ENCODE assay signal across 24 mouse cellular contexts in genomic region chr17:86354101-86354500, GRCm38 (mm10).
DNase-seq lines count a peak whose midpoint lies in the region; ATAC-seq and TF ChIP-seq lines count a peak whose summit lies in the region.
"Had no signal": no experiment of that assay in that cellular context is flagged by ENCODE, and none has a peak within 500 bp of the region (broad histone marks: within the 10 kb centered on the region; RNA-seq: fewer than 3 reads in every experiment).

No protein-coding gene starts in this region.

- no peak overlapping the region for H3K4me3 ChIP-seq in liver, postnatal 0 days (ENCODE audit: low read depth, low read length)
- H3K4me3 ChIP-seq in liver, embryonic 12.5 days = no peak overlapping the region
- H3K4me3 ChIP-seq in CH12.LX (replicated peaks in 1 of 3; ENCODE audit: low read depth in 2 of 3, low read length in 2 of 3, poor library complexity in 1 of 3) = peak overlapping the region; percentile 31 to 57 (median 44)
- H3K4me3 ChIP-seq: heart, embryonic 13.5 days; hindbrain, embryonic 13.5 days; limb, embryonic 12.5 days; megakaryocyte, embryonic 14.5 days; neural tube, embryonic 12.5 days had no signal

- dilution Hi-C loops in CH12.LX (cut with MboI; ENCODE audit: extremely low pct_ligation_motif_present, extremely low pct_unique_long_range_greater_than_20kb, low sequenced_read_pairs) = no loop called here

- in situ Hi-C loops in CH12.LX (cut with MboI; ENCODE audit: low pct_ligation_motif_present, low pct_unique_long_range_greater_than_20kb, low sequenced_read_pairs) = no loop called here

- H3K4me2 ChIP-seq in liver, postnatal 0 days (ENCODE audit: low read depth, low read length) = no peak overlapping the region
- H3K4me2 ChIP-seq in liver, embryonic 12.5 days = no peak overlapping the region
- H3K4me2 ChIP-seq in CH12.LX (ENCODE audit: insufficient read depth, low read depth, poor library complexity, severe bottlenecking) = peak overlapping the region; percentile 82
- H3K4me2 ChIP-seq: heart, embryonic 13.5 days; hindbrain, embryonic 13.5 days; limb, embryonic 12.5 days; liver, embryonic 11.5 days; neural tube, embryonic 12.5 days had no signal

- no peaks in the 10 kb centered on the region for H3K9me3 ChIP-seq in liver, postnatal 0 days (ENCODE audit: low read length)
- H3K9me3 ChIP-seq in liver, embryonic 12.5 days (replicated peaks) = no peaks in the 10 kb centered on the region
- no peaks in the 10 kb centered on the region for H3K9me3 ChIP-seq in CH12.LX (replicated peaks; ENCODE audit: low read length)
- H3K9me3 ChIP-seq: heart, embryonic 13.5 days; hindbrain, embryonic 13.5 days; limb, embryonic 12.5 days; megakaryocyte, embryonic 14.5 days; neural tube, embryonic 12.5 days had no signal

- no peak for TF ChIP-seq EP300 in liver, postnatal 0 days (IDR thresholded peaks at IDR 0.05; ENCODE audit: low read depth)
- no peak for TF ChIP-seq EP300 in CH12.LX (IDR thresholded peaks at IDR 0.05; ENCODE audit: low read length)

- H3K27me3 ChIP-seq in liver, postnatal 0 days (ENCODE audit: insufficient read depth, low read length) = no peaks in the 10 kb centered on the region
- H3K27me3 ChIP-seq in liver, embryonic 12.5 days (replicated peaks) = no peaks in the 10 kb centered on the region
- no peaks in the 10 kb centered on the region for H3K27me3 ChIP-seq in CH12.LX (replicated peaks)
- H3K27me3 ChIP-seq: heart, embryonic 13.5 days; hindbrain, embryonic 13.5 days; limb, embryonic 12.5 days; neural tube, embryonic 12.5 days; Patski had no signal

- TF ChIP-seq RAD21 in CH12.LX (IDR thresholded peaks at IDR 0.05; ENCODE audit: low read depth, low read length) = no peak

- TF ChIP-seq CTCF in liver, postnatal 0 days (IDR thresholded peaks at IDR 0.05; ENCODE audit: low read depth) = no peak
- TF ChIP-seq CTCF in CH12.LX (conservative IDR thresholded peaks at IDR 0.05 in 1 of 2, IDR thresholded peaks at IDR 0.05 in 1 of 2; ENCODE audit: low read depth in 2 of 2, low read length in 2 of 2) = no peak

- ATAC-seq in liver, postnatal 0 days = no peak
- no peak for ATAC-seq in liver, embryonic 12.5 days
- ATAC-seq in granulocyte monocyte progenitor cell, adult 5-6 weeks (replicated peaks; ENCODE audit: poor library complexity, severe bottlenecking) = peak; percentile 72
- ATAC-seq: Patski had no signal

- no peak overlapping the region for H3K9ac ChIP-seq in liver, postnatal 0 days (replicated peaks)
- no peak overlapping the region for H3K9ac ChIP-seq in liver, embryonic 12.5 days
- H3K9ac ChIP-seq in CH12.LX (ENCODE audit: insufficient read depth, low read depth) = peak overlapping the region; percentile 77
- H3K9ac ChIP-seq: forebrain, postnatal 0 days; heart, embryonic 13.5 days; hindbrain, embryonic 13.5 days; limb, embryonic 12.5 days; neural tube, embryonic 12.5 days had no signal

- no peak for DNase-seq in liver, postnatal 0 days
- no peak for DNase-seq in CH12.LX (ENCODE audit: extremely low read depth)
- DNase-seq in ovary, postnatal 14 days (ENCODE audit: low spot score) = no peak
- DNase-seq in left cerebral cortex, adult 11 months (ENCODE audit: low spot score) = no peak
- DNase-seq in layer of hippocampus, adult 18-20 months (ENCODE audit: low spot score in 2 of 2) = no peak
- DNase-seq: adrenal gland, adult 2 months; forebrain, postnatal 0 days; gastrocnemius, postnatal 14 days; heart, adult 18-20 months; heart, postnatal 14 days; kidney, adult 18-20 months; kidney, postnatal 4 days; lung, adult 2 months; lung, postnatal 14 days; midbrain, embryonic 14.5 days had no signal

- peaks cover 13% of the 10 kb centered on the region for H3K79me2 ChIP-seq in CH12.LX (replicated peaks; ENCODE audit: control insufficient read depth, extremely low read depth, insufficient read depth, poor library complexity, severe bottlenecking)

- peaks cover 16% of the 10 kb centered on the region for H3K4me1 ChIP-seq in liver, postnatal 0 days (ENCODE audit: insufficient read depth)
- peaks cover 22% of the 10 kb centered on the region; the same call in 1 of the 2 replicates for H3K4me1 ChIP-seq in liver, embryonic 12.5 days
- peaks cover 34 to 90% of the 10 kb centered on the region in 2 experiments for H3K4me1 ChIP-seq in CH12.LX (ENCODE audit: control insufficient read depth in 1 of 2, insufficient read depth in 2 of 2)
- H3K4me1 ChIP-seq: neural tube, embryonic 12.5 days had no signal

- no peaks in the 10 kb centered on the region for H3K36me3 ChIP-seq in liver, postnatal 0 days (replicated peaks; ENCODE audit: insufficient read depth, low read length)
- no peaks in the 10 kb centered on the region for H3K36me3 ChIP-seq in liver, embryonic 12.5 days
- peaks cover 0 to 15% of the 10 kb centered on the region in 2 experiments for H3K36me3 ChIP-seq in CH12.LX (replicated peaks in 1 of 2; ENCODE audit: control insufficient read depth in 1 of 2, insufficient read depth in 1 of 2, low read length in 1 of 2)
- H3K36me3 ChIP-seq: heart, embryonic 13.5 days; hindbrain, embryonic 13.5 days; limb, embryonic 12.5 days; neural tube, embryonic 12.5 days had no signal

- H3K27ac ChIP-seq in liver, postnatal 0 days (ENCODE audit: low read depth) = peak overlapping the region; percentile 82
- H3K27ac ChIP-seq in liver, embryonic 12.5 days = no peak overlapping the region
- peak overlapping the region; percentile 99 for H3K27ac ChIP-seq in CH12.LX (ENCODE audit: insufficient read depth, low read depth)
- H3K27ac ChIP-seq: heart, embryonic 13.5 days; hindbrain, embryonic 13.5 days; limb, embryonic 12.5 days; neural tube, embryonic 12.5 days had no signal

- no peak for TF ChIP-seq POLR2A in CH12.LX (IDR thresholded peaks at IDR 0.05; ENCODE audit: low read depth, low read length)

- WGBS in liver, postnatal 0 days (ENCODE audit: insufficient replicate concordance) = 47% methylated on average over 4 of the region's 4 CpGs
- WGBS in liver, embryonic 12.5 days (ENCODE audit: insufficient replicate concordance) = 54% methylated on average over 4 of the region's 4 CpGs

TF ChIP-seq in CH12.LX, 34 proteins besides CTCF, POLR2A, EP300 and RAD21:
- no peak for TF ChIP-seq UBTF (IDR thresholded peaks at IDR 0.05; ENCODE audit: low read depth, low read length)
- TF ChIP-seq TBP (conservative IDR thresholded peaks at IDR 0.05; ENCODE audit: low read depth, low read length) = no peak
- no peak; the same call in 1 of the 2 replicates for TF ChIP-seq MYC (IDR thresholded peaks at IDR 0.05; ENCODE audit: low read depth, low read length)
- no peak for TF ChIP-seq ELF1 (IDR thresholded peaks at IDR 0.05; ENCODE audit: low read depth, low read length)
- no peak for TF ChIP-seq USF2 (conservative IDR thresholded peaks at IDR 0.05; ENCODE audit: low read depth, low read length)
- no peak for TF ChIP-seq USF1 (IDR thresholded peaks at IDR 0.05; ENCODE audit: low read depth, low read length)
- no peak for TF ChIP-seq JUN (IDR thresholded peaks at IDR 0.05; ENCODE audit: insufficient read depth, low read depth, low read length)
- TF ChIP-seq TCF12 (IDR thresholded peaks at IDR 0.05; ENCODE audit: low read depth, low read length) = no peak
- no peak for TF ChIP-seq MAZ (IDR thresholded peaks at IDR 0.05; ENCODE audit: low read depth, low read length)
- no peak for TF ChIP-seq POLR2AphosphoS2 (IDR thresholded peaks at IDR 0.05; ENCODE audit: low read depth, low read length)
- no peak for TF ChIP-seq MAFK (IDR thresholded peaks at IDR 0.05; ENCODE audit: insufficient replicate concordance, low read length)
- no peak for TF ChIP-seq BHLHE40 (IDR thresholded peaks at IDR 0.05; ENCODE audit: low read depth, low read length)
- no peak for TF ChIP-seq ZMIZ1 (IDR thresholded peaks at IDR 0.05; ENCODE audit: low read depth, low read length)
- TF ChIP-seq SMC3 (IDR thresholded peaks at IDR 0.05; ENCODE audit: low read depth, low read length) = no peak
- no peak for TF ChIP-seq IRF4 (IDR thresholded peaks at IDR 0.05; ENCODE audit: low read depth, low read length)
- no peak; the same call in 1 of the 2 replicates for TF ChIP-seq SIN3A (IDR thresholded peaks at IDR 0.05; ENCODE audit: low read length)
- no peak for TF ChIP-seq NELFE (IDR thresholded peaks at IDR 0.05; ENCODE audit: low read depth, low read length)
- TF ChIP-seq E2F4 (IDR thresholded peaks at IDR 0.05; ENCODE audit: insufficient replicate concordance, low read depth, low read length) = no peak
- no peak for TF ChIP-seq ETS1 (conservative IDR thresholded peaks at IDR 0.05; ENCODE audit: low read depth, low read length)
TF ChIP-seq in CH12.LX: peak in this region for 0.

Comparison
In these comparisons a context has a peak if more than half of its experiments do, and no peak if none do; other contexts are left out.
1. H3K4me3 ChIP-seq: peak in CH12.LX (3 of 3); none in liver, postnatal 0 days (single experiment) and liver, embryonic 12.5 days (single experiment).